Mouse (Mus musculus) right cerebral cortex, adult 2 months (tissue): ENCODE results near the gene Adipor2.

Experiments
- DNase-seq, 2 experiments: peaks; one replicate each; pipeline ENCODE4 v3.0.0; 2021 to 2022; ENCODE audit warnings: low spot score in 2 of 2

Gene Adipor2

GRCm38 (mm10) chr6:119420357-119420756, 2.9 kb upstream of the Adipor2 start:
- DNase-seq = no peak

DNA sequence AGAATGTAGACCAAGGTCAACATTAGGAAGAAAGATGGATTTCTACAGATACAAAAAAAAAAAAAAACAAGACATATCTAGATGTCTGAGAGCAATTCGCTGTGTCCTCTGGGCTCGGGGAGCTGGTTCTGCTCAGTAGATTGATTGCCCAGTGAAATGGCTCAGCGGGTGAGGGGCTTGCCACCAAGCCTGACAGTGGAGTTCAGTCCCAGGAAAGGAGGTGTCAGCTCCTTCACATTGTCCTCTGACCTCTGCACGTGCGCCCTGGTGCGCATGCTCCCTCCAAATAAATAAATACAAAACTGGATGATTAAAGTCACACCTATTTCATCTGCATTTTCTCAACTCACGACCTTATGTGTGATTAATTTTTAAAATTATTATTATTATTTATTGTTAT, 1.9 kb upstream of the Adipor2 start:
- DNase-seq = no peak

- DNase-seq = no peak
Observed at GRCm38 (mm10) chr6:119418392-119419251, 1.1 kb upstream of the Adipor2 start.

GRCm38 (mm10) chr6:119417821-119418220, 317 bp upstream of the Adipor2 start:
- no peak for DNase-seq

GRCm38 (mm10) chr6:119416643-119417042, 861 bp downstream of the Adipor2 start:
- DNase-seq = no peak

DNA sequence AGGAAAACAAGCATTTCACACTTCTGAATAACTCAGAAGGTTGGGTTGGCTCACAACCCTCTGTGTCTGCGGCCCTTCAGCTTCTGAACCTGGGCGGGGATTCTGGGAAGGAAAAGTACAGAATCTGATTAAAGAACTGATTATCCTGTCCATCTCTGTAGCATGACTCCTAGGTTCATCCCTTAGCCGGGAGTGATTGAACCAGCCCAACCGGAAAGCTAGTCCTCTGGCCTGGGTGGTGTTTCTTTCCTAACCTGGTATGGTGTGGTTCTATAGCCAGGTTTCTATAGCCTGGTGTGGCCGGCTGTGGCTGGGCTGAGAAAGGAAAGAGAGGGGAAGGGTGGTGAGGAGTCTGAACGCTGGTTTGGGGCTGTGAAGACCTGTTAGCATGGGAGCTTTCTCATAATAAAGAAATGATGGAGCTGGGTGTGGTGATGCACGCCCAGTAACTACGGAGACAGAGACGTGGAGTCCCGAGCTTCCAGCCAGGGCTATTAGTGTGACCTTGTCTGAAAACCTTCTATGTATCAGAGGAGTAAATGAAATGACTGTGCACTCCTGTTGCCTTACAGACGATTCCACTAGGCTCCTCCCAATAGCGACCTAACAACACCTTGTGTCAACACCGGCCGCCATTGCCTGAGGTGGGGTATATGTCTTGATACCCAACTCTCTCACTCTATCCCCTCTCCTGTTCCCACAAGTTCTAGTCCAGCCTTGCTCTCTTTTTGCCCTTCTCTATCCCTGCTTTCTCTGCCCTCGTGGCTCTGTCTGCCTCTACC, 3.1 kb downstream of the Adipor2 start:
- DNase-seq = no peak

DNA sequence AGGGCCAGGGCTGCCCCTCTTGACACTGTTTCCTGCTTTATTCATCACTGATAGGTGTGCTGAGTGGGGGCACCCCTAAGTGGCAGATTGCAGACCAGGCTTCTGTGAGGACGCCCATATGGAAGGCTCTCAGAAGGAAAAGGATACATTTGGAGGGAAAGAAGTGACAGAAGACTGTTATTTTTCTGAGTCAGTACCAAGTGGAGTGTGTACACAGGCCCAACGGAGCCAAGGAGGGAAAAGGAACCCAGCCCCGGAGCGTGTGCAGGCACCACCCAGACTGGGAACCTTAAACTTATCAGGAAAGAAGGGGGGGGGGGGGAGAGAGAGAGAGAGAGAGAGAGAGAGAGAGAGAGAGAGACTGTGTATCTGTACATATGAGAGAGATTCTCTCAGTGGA, 4.9 kb downstream of the Adipor2 start:
- DNase-seq = no peak

- DNase-seq = no peak
Observed at GRCm38 (mm10) chr6:119411511-119411910, 6.0 kb downstream of the Adipor2 start.

DNA sequence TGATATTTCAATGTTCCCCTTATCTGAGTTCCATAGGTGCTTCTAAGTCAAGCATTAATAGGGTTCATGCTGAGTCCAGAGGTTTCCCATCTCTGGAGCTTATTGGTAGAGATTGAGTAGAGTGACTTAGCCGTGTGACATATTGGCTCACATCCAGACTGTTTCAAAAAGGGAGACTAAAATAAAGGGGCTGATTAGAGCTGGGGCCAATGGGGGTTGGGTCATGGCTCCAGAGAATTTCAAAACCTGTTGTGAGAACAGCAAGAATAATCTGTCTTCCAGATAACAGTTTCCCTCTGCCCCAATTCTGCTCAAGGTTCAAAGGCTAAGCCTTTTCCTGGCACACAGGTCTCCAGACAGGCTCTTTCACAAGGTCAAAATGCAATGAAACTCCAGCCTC, 7.7 kb downstream of the Adipor2 start:
- no peak for DNase-seq

DNA sequence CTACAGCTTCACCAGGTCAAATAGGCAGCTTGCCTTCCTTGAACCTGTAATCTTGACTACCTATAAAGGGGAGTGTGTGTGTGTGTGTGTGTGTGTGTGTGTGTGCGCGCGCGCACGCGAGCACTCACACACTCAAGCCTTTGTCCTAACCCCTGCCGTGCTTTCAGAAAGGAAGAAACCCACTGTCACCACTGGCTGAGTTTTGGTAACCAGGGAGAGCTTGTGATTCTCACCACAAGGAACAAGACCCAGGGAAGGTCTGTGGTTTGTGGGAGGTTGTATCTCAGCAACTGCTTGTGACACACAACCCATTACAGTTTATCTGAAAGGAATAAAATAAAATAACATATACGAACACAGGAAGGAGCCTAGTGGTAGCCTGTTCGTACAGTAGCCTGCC, 8.9 kb downstream of the Adipor2 start:
- DNase-seq = no peak

- DNase-seq = no peak
Observed at GRCm38 (mm10) chr6:119407818-119408217, 9.7 kb downstream of the Adipor2 start.

DNA sequence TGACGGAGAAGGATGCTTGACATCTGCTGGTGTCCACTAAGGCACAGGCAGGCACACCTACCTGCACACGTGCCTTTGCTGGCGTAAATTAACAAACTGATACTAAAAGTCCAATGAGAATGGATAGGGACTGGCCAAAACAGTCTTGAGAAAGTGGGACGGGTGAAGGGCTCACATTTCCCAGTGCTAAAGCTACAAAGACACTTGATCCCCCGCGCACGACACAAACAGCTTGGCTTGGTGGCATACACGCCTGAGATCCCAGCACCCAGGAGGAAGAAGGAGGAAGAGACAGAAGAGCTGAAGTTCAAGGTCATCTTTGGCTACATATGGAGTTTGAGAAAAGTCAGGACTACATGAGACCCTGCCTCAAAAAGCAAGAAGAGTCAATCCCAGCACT, 11.0 kb downstream of the Adipor2 start:
- DNase-seq = no peak

- no peak for DNase-seq
Observed at GRCm38 (mm10) chr6:119405310-119405709, 12.2 kb downstream of the Adipor2 start.

DNA sequence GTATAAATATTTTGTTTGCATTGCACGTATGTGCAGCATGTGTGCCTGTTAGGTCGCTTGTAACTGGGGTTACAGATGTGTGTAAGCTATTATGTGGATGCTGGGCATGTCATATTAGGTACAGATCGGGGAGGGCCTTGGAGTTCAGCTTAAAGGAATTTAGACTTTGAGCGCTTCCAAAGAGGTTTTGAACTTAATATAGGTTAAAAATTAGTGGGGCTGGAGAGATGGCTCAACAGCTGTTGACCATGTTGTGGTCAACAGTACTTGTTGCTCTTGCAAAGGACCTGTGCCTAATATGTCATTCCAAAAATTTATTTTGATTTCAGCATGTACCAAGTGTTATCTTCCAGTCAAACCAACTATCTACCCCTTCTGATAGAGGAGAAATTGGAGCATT, 12.7 kb downstream of the Adipor2 start:
- no peak for DNase-seq

- no peak for DNase-seq
Observed at GRCm38 (mm10) chr6:119402976-119403375, 14.5 kb downstream of the Adipor2 start.

DNA sequence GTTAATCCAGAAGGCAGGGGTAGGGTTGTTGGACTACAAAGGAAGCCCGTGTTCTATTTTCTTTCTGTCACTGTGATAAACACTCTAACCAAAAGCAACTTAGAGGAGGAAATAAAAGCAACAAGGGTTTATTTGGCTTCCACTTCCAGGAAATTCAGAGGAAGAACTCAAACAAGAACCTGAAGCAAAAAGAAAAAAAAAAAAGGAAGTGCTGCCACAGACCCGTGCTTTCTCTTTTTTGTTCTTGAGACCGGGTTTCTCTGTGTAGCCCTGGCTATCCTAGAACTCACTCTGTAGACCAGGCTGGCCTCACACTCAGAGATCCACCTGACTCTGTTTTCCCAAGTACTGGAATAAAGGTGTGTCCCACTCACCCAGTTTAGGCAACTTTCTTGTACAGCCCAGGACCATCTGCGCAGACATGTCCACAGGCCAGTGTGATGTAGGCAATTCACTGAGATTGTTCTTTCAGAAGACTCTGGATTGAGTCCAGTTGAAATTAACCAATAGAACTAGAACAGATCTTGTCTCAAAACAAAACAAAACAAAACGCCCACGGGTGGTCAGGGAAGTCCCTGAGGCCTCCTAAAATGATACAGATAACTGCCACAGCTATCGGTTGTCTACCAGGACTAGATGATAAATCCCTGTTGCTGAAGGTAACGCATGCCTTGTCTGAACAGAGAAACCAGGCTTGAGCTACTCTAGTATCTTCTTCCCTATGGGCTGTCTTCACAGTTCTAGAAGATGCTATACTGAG, 15.8 kb downstream of the Adipor2 start:
- DNase-seq = no peak

GRCm38 (mm10) chr6:119400649-119401048, 16.9 kb downstream of the Adipor2 start:
- DNase-seq = no peak

DNA sequence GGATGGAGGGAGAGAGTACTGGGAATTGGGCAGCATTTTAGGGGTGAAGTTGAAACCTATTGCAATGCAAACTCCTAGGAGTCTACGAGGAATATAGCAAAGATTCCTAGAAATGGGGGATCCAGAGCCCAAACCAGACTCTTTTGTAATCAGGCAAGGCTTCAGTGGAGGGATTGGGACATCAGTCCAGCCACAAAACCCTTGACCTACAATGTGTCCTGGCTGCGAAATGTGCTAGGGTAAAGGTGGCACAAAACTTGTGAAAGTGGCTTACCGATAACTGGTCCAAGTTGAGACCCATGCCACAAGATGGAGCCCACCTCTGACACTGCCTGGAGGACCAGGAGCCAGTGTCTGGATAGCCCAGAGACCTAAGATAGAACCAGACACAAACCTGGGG, 18.1 kb downstream of the Adipor2 start:
- DNase-seq = no peak

GRCm38 (mm10) chr6:119396309-119396634, 21.2 kb downstream of the Adipor2 start:
- DNase-seq = peak; percentile 14 to 15

- no peak for DNase-seq
Observed at GRCm38 (mm10) chr6:119395421-119396308, 21.8 kb downstream of the Adipor2 start.

DNA sequence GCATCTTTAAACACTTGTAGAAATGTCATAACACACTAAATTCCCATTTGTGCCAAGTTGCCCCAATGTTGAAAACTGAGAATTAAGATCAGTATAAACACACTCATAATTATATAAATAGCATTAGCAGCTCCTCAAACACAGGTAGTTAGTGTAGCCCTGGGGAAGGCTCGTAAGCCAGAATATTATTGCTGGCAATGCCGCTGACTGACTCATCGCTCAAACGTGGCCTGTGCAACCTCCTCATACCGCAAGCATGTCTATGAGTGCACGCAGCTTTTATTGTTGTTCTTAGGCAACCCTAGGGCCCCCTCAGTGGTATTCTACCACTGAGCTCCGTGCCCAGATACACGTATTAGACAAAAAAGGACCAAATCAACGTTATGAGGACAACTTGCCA, 24.7 kb downstream of the Adipor2 start:
- DNase-seq = no peak
